Mouse (Mus musculus): Measurements from ENCODE around the gene Tmem234.

Gene Tmem234

DNA sequence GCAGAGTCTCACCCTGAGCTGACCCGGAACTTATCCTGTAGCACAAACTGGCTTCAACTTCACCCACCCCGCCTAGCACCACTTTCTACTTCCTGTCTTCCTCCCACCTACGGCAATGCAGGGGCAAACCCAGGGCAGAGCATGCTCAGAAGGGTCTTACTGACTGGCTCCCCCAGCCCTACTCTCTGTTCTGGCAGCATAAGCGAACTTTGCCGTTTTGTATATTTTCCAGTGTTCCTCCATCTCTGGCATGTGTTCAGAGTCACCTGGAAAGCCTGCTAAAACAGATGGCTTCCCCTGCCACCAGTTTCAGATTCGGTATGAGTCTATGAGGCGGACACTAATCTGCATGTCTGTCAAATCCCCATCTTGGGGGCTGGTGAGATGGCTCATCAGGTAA, 20.1 kb upstream of the Tmem234 start:
- DNase-seq, result no peak

DNA sequence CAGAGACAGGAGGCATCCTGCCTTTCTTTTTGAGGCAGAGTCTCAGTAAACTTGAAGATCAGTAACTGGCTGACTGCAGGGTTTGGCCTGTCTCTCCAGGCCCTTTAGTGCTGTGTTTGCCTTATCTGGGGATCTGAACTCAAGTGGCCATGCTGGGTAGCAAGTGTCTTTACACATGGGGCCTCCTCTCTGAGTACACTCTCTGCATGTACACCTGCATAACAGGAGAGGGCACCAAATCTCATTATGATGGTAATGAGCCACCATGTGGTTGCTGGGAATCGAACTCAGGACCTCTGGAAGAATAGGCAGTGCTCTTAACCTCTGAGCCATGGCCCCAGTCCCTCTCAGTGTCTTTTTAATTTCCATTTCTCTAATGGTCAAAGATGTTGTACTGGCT, 18.2 kb upstream of the Tmem234 start:
- no peak for DNase-seq

DNA sequence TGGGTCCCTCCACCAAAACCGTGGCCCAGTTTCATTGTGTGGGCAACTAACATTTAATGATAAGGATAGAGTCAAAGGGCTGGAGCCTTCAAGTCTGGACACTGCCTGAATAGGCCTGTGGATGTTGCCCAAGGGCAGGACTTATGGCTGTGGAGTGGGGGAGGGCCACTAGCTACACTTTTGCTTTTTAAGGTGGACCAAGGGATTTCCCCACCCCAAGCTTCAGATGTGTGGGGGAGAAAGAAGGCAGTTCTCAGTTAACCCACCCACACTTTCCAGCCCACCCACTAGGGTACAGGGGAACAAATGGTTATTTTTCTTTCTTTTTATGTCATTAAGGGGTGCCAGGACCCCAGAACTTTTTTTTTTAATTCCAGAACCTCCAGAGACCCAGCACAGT, 16.1 kb upstream of the Tmem234 start:
- DNase-seq, result no peak

DNA sequence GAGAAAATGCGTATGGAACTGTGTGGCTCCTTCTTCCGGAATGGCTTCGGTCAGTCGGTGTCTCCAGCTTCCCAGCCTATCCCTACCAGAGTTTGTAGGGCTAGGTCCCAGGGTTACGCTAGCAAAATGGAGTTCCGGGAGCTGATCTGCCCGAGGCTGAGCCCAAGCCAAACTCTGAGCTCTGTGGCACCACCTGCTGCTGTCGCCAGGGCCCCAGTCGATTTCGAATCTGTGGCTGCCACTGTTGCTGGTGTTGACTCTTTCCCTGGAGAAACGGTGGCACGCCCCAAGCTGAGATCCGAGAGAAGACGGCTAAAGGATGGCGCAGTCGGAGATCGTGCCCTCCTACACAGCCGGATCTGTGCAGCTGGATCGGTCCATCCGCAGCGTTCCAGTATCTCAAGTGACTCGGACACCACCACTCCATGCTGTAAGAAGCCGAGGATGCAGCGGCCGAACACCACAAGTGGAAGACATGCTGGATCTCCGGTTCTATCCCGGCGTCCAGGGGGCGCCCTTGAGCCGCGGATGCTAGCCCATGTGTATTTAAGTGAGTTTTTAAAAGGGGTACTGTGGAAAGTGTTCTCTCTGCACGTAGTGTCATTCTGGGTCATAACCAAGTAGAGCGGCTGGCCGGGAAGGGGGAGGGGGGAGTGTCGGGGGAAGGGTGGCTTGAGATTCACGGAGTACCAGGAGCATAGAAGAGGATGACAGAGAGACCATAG, 15.4 kb upstream of the Tmem234 start:
- DNase-seq, result peak; percentile 84

DNA sequence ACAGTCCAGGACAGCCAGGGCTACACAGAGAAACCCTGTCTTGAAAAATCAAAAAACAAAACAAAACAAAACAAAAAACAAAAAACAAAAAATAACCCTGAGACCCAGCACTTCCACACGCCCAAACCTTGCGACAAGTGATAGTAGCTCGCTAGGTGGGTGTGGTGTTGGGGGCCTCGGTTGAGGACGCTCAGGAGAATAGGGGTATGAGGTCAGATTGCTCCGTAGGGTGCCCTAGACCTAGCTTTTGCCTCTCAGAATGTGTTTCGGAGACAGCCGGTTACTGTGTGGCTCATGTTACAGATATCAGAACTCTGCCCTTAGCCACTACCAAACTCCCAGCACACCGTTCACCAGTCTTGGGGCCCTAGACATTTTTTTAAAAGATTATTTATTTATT, 14.7 kb upstream of the Tmem234 start:
- DNase-seq, result no peak

DNA sequence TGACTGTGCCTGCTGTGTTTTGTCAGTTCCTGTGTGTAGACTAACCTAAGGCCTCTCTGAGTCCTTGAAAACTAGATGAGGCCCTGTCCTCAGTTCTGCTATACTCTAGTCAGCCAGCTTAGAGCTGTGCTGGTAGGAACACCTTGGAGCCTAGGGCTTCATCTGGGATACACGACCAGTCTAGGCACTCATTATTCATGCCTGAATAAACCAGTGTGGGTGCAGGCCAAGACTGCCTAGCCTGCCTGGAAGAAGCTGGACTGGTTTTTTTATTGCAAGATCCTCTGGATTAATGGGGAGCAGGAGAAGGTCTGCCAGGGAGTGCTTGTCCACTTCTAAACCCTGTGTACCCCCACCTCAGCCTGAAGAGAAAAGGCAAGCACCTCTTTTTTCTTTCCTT, 13.5 kb upstream of the Tmem234 start:
- peak; percentile 62 for DNase-seq

DNA sequence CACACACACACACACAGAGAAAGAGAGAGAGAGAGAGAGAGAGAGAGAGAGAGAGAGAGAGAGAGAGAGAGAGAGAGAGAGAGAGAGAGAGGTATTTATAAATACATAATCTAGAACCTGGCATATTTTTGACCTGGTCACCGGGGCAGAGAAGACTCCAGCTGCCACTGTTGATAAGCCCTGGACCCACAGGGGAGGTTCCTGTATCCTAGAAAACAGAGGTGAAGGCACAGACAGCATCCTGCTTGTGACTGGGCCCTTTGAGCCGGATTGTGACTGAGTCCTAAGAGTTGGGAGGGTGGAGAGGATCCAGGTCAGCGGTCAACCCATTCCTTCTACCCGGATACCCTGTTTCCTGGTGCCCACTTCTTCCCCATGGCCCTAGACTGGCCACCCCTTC, 11.6 kb upstream of the Tmem234 start:
- no peak for DNase-seq

DNA sequence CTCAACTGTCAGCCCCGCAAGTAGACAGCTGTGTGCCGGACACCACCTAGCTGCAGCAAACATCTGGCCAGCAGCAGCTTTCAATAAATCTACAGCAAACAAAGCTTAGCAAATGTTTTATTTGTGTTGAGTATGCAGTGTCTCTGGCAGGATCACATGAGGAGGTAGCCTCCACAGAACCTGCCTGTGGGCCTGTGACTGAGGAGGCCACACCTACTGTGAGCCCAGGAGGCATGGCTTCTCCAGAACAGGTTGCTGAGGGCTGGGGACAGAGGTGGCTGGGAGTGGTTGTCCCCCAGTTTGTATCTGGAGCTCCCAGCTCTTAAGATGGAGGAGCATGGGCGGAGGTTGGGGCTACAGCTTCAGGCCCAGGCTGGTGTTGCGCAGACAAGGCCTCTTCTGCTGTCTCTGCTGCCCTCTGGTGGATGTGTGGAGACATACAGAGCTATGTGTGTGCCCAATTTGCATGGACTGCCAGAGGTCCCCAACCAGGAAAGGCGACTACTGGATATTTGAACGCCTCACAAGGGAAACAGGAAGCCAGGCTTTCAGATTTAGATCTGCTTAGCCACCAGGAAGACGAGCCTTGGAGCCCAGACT, 8.1 kb downstream of the Tmem234 start:
- peak; percentile 76 for DNase-seq

DNA sequence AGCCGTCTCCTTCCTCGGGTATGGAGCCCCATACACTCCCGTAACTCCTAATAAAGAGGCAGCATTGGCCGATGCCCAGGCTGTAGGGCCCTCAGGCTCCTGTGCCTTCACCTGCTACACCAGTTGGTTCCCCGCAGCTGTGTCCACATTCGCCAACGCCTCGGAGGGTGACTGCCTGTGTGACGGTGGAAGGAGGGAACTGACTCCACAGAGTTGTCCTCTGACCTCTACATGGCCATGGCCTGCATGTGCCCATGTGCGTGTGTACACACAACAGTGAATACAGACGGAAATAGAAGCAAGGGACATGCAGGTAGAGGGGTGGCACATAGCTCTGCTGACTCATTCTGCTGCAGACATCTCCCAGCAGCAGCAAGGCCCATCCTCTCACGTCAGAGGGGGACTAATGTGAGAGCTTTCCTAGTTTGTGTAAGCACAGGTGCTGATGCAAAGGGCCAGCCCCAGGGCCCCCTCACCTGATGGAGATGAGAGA, 8.7 kb downstream of the Tmem234 start:
- no peak for DNase-seq

DNA sequence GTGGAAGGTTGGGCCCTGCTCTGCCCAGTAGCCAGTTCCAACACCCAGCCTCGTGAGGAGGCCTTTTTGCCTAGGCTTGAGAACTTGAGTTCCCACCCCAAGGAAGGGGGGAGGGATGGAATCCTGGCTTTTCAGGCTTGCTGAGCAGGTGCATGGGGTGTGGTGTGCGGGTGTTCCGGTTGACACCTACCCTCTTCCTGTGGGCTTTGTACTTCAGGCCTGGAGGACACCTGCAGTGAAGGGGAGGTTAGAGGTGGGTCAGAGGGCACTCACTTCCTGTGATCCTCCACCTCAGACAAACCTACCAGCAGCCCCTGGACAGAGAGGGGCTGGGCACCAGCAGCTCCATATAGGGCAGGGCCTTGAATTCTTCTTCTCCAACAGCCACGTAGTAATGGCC, 9.6 kb downstream of the Tmem234 start:
- no peak for DNase-seq

DNA sequence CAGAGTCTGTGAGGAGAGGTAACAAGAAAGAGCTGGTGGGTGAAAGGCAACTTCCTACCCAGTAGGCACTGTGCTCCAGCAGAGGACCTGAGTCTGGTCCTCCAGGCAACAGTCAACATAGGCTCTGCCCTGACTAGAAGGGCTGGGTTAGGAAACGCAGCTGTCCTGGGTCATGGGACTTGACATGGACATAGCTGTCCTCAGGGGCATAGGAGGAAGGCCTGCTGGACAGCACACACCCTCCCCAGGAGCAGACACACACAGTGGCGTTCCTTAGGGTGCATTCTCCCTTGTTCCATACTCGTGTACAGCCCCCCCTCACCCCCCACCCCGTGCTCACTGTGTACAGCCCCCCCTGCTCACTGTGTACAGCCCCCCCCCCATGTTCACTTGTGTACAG, 10.0 kb downstream of the Tmem234 start:
- no peak for DNase-seq

DNA sequence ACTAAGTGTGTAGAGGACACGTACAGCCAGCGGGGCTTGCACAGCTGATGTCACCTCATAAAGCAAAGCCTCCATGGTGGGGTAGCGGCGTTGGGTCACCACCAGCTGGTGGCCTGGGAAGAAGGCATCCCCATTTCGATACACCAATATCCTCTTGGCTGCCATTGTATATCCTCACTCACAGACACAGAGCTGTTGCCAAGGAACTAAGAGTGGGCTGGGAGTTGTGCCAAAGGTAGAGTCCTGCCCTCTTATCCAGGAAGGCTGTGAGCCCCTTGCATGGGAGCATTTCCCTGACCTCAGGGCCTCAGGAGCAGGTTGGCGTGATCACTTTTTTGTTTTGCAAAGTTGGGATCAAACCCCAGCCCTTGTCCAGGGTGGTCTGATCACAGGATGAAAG, 13.6 kb downstream of the Tmem234 start, which contains the start of gene Dcdc2b:
Dcdc2b (minus strand) TSS at position 165 of the 400 bp plus-strand sequence.
- no peak for DNase-seq

DNA sequence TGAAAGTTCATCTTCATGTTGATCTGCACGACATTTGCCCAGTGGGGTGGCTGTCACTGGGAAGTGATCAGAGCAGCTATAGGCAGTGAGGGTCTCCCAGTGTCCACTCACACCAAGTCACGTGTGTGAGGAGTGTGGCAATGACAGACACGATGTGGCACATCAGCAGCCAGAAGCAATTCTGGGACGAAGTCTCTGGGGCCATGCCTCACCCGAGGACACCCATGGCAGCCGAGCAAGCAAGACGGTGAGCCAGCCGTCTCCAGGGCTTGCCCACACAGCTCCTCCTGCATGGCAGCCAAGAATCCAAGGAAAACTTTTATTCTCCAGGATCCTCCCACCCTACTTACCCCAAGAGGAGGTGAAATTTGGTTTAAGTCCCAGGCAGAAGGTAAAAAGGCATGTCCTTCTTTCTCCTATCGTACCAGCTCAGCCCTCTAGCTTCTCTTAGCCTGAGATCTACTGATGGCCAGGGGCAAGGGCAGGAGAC, 15.4 kb downstream of the Tmem234 start:
- DNase-seq, result no peak

DNA sequence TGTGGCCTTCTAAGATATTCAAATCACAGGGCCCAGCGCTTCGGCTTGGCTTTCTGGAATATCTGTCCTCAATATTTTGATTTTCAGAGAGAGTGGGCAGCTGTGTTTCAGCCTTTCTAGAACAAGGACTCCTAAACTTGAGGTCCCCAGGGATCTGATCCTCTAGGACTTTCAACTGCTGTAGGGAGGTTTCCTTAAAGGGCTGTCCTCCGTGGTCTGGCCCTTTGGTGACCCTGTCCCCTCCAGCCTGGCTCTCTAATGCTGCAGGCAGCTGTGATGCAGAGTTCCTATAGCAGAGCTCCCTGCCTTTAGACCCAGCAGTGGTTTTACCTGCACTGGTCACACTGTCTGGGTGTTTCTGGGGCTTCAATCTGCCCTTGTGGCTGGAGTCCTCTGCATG, 16.2 kb downstream of the Tmem234 start:
- DNase-seq, result no peak

DNA sequence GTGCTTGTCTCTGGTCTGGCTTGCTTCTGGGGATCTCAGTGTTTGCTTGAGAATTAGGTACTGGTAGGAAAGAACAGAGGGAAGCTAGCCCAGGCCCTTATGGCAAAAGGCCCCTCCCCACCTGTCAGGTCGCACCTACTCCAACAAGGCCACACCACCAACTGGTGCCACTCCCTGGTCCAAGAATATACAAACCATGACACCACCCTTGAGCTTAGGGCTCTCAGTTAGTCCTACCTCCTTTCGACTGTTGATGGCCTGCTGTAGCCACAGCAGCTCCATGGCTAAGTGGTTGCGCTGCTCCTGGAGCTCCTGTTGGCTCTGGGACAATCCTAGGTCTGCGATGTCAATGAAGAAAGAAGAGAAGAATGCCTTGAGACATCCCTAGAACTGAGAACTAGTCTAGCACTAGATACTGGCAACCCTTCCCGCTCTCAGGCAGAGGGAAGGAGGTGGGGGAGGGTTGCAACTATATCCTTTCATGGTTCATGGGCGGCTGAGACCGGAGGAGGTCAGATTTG, 16.7 kb downstream of the Tmem234 start:
- DNase-seq, result no peak

DNA sequence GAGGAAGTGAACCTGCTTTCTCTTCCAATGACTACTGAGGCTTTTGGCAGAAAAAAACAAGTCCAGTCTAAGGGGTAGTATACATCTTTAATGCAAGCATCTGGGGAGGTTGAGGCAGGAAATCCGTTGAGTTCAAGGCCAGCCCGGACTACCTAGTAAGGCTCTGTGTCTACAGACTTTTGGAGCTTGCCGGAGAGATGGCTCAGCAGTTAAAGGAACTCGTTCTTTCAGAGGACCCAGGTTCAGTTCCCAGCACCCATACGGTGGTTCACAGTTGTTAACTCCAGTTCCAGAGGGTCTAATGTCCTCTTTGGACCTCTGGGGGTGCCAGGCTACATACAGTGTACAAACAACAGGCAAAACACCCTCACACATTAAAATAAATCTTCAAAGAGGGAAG, 17.6 kb downstream of the Tmem234 start:
- no peak for DNase-seq

DNA sequence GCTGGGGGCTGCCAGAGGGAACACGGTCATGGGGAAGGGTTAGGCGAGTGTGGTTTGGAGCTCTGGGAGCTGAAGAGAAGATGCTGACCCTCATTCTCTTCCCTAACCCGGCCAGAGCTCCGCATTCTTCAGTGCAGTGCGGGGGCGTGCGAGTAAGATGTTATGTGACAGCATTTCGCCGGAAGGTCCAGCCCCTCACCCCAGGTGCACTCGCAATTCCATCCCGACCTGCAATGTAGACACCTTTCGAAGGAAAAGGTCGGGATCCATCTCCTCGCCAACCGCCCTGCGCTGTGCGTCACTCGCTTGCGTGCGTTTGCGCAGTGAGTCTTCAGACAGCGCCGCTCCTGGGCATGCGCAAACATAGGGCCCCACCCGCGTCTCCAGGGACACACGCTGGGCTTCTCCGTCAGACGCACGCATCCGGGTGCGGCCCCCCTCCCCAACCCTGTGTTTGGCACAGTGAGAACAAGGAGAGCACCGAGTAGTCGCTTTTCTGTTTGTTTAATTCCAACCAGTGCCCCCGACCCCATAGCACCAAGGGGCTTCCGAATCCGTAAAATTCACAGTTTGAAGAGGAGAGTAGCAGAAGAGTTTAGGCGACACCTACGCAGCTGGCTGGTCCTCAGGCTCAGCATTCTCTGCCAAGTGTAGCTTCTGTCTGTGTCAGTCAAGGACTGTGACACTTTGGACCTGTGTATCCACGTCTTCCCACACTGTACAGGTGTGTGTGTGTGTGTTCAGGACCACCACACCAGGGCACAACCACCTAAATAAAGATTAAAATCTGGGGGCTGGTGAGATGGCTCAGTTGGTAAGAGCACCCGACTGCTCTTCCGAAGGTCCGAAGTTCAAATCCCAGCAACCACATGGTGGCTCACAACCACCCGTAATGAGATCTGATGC, 18.6 kb downstream of the Tmem234 start, which contains the start of gene Iqcc:
Iqcc (minus strand) TSS at position 314 of the 906 bp plus-strand sequence.
- peak; percentile 95 for DNase-seq

DNA sequence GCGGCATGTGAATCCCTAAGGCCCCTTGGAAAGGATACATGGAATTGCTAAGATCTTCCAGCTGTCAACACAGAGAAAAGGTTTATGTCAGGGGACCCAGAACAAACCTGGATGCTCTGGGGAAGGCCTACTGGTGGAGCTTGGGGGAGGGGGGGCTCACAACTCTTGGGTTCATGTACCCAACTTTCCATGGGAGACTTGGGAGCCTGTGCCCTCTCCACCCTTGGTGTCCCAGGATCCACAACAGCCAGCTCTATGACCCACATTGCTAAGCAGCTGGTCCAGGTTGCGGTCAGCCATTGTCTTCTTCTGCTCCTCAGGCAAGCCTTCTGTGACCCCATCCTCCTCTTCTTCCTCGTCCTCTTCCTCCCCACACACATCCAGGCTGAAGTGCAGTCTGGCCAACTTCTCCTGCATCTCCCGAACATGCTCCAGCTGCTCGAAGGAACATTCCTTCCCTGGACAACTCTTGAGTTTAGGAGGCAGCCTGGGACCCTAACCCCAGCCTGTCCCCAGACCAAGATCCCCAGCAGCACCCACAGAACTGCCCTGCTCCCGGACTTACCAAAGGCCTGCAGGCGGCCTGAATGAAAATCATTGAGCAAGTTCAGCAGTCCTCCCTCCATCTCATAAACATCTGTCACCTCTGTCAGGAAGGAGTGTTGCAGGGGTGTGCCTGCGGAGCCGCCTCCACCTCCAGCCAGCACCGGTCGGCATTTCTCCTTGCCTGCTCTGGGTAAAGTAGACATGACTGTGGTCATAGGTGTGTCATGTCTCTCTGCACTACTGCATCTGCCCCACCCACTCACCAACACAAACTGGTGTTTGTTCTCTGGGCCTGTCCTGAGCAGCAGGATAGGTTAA, 20.2 kb downstream of the Tmem234 start:
- DNase-seq, result no peak

DNA sequence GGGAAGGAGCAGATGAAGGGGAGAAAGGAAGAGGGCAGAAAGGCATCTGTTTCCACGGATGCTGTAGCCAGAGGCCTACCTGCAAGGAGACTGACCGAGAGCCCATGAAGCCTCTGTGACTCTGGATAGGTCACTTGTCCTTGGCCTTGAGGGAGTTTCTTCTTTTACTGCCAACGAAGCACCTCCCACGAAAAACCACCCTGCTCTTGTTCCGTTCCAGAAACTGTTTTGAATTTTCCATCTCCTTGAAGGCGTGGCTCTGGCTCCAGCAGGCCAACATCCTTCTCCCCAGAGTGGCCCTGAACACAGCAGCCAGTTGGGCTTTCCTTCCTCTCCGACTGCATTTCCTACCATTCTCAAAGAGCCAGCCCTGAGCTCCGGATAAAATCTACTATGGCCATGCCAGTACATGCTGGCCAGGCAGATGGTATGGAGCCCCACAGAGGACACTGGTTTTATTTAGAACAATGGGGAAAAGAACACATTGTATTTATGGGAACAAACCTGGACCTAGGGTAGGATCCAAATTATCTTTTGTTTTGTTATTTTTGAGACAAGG, 20.9 kb downstream of the Tmem234 start:
- peak; percentile 65 for DNase-seq

DNA sequence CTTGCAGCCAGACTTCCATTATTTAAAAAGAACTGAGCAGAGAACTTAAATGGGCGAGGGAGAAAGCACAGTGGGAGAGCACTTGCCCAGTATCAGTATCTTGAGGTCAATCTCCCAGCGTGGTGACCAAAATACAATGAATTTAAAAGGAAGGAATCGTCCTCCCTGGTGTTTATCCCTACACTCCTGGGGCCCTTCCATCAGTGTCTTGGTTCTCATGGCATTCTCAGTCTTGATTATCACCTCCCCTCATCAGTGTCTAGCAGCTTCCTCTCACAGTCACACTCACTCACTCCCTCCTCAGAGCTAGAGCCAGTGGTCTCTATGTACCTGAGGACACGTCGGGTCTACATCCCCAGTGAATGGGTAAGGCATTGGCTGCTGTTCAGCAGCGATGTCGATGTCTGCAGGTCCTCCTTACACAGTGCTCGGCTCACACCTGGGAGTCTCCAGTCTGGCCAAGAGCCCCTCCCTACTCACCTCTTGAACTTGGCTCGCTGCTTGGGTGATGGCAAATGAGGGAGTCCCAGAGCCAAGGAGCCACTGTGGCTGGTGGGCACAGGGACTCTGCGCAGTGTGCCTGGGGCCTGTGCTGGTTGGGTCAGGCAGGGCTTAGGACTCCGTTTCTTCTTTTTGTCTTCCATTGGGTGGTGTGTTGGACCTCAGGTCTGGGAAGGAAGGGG, 21.8 kb downstream of the Tmem234 start:
- DNase-seq, result no peak

Measured in kidney, adult 11 months (tissue).